Mouse (Mus musculus): ENCODE results near the gene Gmeb2.

- TF ChIP-seq POLR2A (IDR thresholded peaks at IDR 0.05; ENCODE audit: insufficient read depth, low read depth, low read length) (no peak), EP300 (IDR thresholded peaks at IDR 0.05; ENCODE audit: insufficient read depth, low read depth, low read length) (no peak)
These were observed 21.0 kb downstream of the Gmeb2 start for GRCm38 (mm10) chr2:181266839-181267238.
